Mouse (Mus musculus): ENCODE results near the gene Trim56. TPM values are rescaled to one million over a fixed set of nuclear protein-coding genes. Genes with fewer than 3 reads are reported as not detected.

The Trim56 gene
- total and polyA plus RNA-seq, 2 experiments: 4.3 to 9.3 TPM

- H3K4me3 ChIP-seq (ENCODE audit: insufficient read depth, low read depth, low read length): no peak overlapping the region
- H3K79me2 ChIP-seq (ENCODE audit: control insufficient read depth, insufficient read depth, low read length): no peaks in the 10 kb centered on the region
- no peaks in the 10 kb centered on the region for H3K36me3 ChIP-seq (ENCODE audit: control insufficient read depth, insufficient read depth, low read length)
- no peaks in the 10 kb centered on the region for H3K27me3 ChIP-seq (ENCODE audit: control insufficient read depth, insufficient read depth, low read length)
- peak overlapping the region; percentile 7; the same call in 1 of the 2 replicates for H3K27ac ChIP-seq (replicated peaks; ENCODE audit: insufficient read depth, low read depth, low read length)
- no peak overlapping the region for H3K9ac ChIP-seq (ENCODE audit: low read depth, low read length)
- TF ChIP-seq POLR2A (IDR thresholded peaks at IDR 0.05; ENCODE audit: extremely low read depth, insufficient read depth, low read length) (no peak), CTCF (IDR thresholded peaks at IDR 0.05; ENCODE audit: low read depth, low read length) (no peak)
- 77% methylated on average over 8 of the region's 8 CpGs for WGBS
- DNase-seq (ENCODE audit: extremely low read depth, low read depth, low spot score): no peak
- no peaks in the 10 kb centered on the region; the same call in 1 of the 2 replicates for H3K4me1 ChIP-seq (ENCODE audit: control insufficient read depth, insufficient read depth, low read length)
Measured at GRCm38 (mm10) chr5:137087410-137087809, 28.6 kb downstream of the Trim56 start.

- H3K36me3 ChIP-seq (ENCODE audit: control insufficient read depth, insufficient read depth, low read length): no peaks in the 10 kb centered on the region
- no peak overlapping the region for H3K4me3 ChIP-seq (ENCODE audit: insufficient read depth, low read depth, low read length)
- no peaks in the 10 kb centered on the region for H3K27me3 ChIP-seq (ENCODE audit: control insufficient read depth, insufficient read depth, low read length)
- H3K4me1 ChIP-seq (ENCODE audit: control insufficient read depth, insufficient read depth, low read length): no peaks in the 10 kb centered on the region; the same call in 1 of the 2 replicates
- H3K9ac ChIP-seq (ENCODE audit: low read depth, low read length): no peak overlapping the region
- H3K79me2 ChIP-seq (ENCODE audit: control insufficient read depth, insufficient read depth, low read length): no peaks in the 10 kb centered on the region
- 91% methylated on average over 3 of the region's 3 CpGs for WGBS
- TF ChIP-seq CTCF (IDR thresholded peaks at IDR 0.05; ENCODE audit: low read depth, low read length) (no peak), POLR2A (IDR thresholded peaks at IDR 0.05; ENCODE audit: extremely low read depth, insufficient read depth, low read length) (no peak)
- H3K27ac ChIP-seq (replicated peaks; ENCODE audit: insufficient read depth, low read depth, low read length): no peak overlapping the region
- DNase-seq (ENCODE audit: extremely low read depth, low read depth, low spot score): no peak
Measured at GRCm38 (mm10) chr5:137085731-137086130, 30.3 kb downstream of the Trim56 start.

GRCm38 (mm10) chr5:137085021-137085420 is 31.0 kb downstream of the Trim56 start:
- Histone ChIP-seq H3K79me2 (ENCODE audit: control insufficient read depth, insufficient read depth, low read length) (no peaks in the 10 kb centered on the region), H3K36me3 (ENCODE audit: control insufficient read depth, insufficient read depth, low read length) (no peaks in the 10 kb centered on the region), H3K4me3 (ENCODE audit: insufficient read depth, low read depth, low read length) (no peak overlapping the region), H3K27ac (replicated peaks; ENCODE audit: insufficient read depth, low read depth, low read length) (no peak overlapping the region), H3K27me3 (ENCODE audit: control insufficient read depth, insufficient read depth, low read length) (no peaks in the 10 kb centered on the region), H3K4me1 (ENCODE audit: control insufficient read depth, insufficient read depth, low read length) (no peaks in the 10 kb centered on the region; the same call in 1 of the 2 replicates), H3K9ac (ENCODE audit: low read depth, low read length) (no peak overlapping the region)
- TF ChIP-seq CTCF (IDR thresholded peaks at IDR 0.05; ENCODE audit: low read depth, low read length) (no peak), POLR2A (IDR thresholded peaks at IDR 0.05; ENCODE audit: extremely low read depth, insufficient read depth, low read length) (no peak)
- no peak for DNase-seq (ENCODE audit: extremely low read depth, low read depth, low spot score)
- WGBS: 79% methylated on average over 6 of the region's 6 CpGs

- Histone ChIP-seq H3K4me3 (ENCODE audit: insufficient read depth, low read depth, low read length) (no peak overlapping the region), H3K79me2 (ENCODE audit: control insufficient read depth, insufficient read depth, low read length) (no peaks in the 10 kb centered on the region), H3K4me1 (ENCODE audit: control insufficient read depth, insufficient read depth, low read length) (peaks cover 5% of the 10 kb centered on the region; the same call in 1 of the 2 replicates), H3K27ac (replicated peaks; ENCODE audit: insufficient read depth, low read depth, low read length) (no peak overlapping the region), H3K27me3 (ENCODE audit: control insufficient read depth, insufficient read depth, low read length) (no peaks in the 10 kb centered on the region), H3K36me3 (ENCODE audit: control insufficient read depth, insufficient read depth, low read length) (no peaks in the 10 kb centered on the region), H3K9ac (ENCODE audit: low read depth, low read length) (no peak overlapping the region)
- TF ChIP-seq POLR2A (IDR thresholded peaks at IDR 0.05; ENCODE audit: extremely low read depth, insufficient read depth, low read length) (no peak), CTCF (IDR thresholded peaks at IDR 0.05; ENCODE audit: low read depth, low read length) (no peak)
- DNase-seq (ENCODE audit: extremely low read depth, low read depth, low spot score): no peak
- WGBS: 92% methylated on average over 4 of the region's 4 CpGs
Measured at GRCm38 (mm10) chr5:137083051-137083450, 33.0 kb downstream of the Trim56 start.

GRCm38 (mm10) chr5:137079849-137080248 is 36.2 kb downstream of the Trim56 start:
- Histone ChIP-seq H3K4me1 (ENCODE audit: control insufficient read depth, insufficient read depth, low read length) (peaks cover 22% of the 10 kb centered on the region), H3K4me3 (ENCODE audit: insufficient read depth, low read depth, low read length) (no peak overlapping the region), H3K27me3 (ENCODE audit: control insufficient read depth, insufficient read depth, low read length) (no peaks in the 10 kb centered on the region), H3K9ac (ENCODE audit: low read depth, low read length) (no peak overlapping the region), H3K27ac (replicated peaks; ENCODE audit: insufficient read depth, low read depth, low read length) (no peak overlapping the region), H3K36me3 (ENCODE audit: control insufficient read depth, insufficient read depth, low read length) (no peaks in the 10 kb centered on the region), H3K79me2 (ENCODE audit: control insufficient read depth, insufficient read depth, low read length) (no peaks in the 10 kb centered on the region)
- DNase-seq (ENCODE audit: extremely low read depth, low read depth, low spot score): peak; percentile 42
- WGBS: 72% methylated on average over 5 of the region's 5 CpGs
- TF ChIP-seq CTCF (IDR thresholded peaks at IDR 0.05; ENCODE audit: low read depth, low read length): no peak
- TF ChIP-seq POLR2A (IDR thresholded peaks at IDR 0.05; ENCODE audit: extremely low read depth, insufficient read depth, low read length): no peak

GRCm38 (mm10) chr5:137078616-137079015 is 37.4 kb downstream of the Trim56 start:
- no peak overlapping the region for H3K4me3 ChIP-seq (ENCODE audit: insufficient read depth, low read depth, low read length)
- no peaks in the 10 kb centered on the region for H3K79me2 ChIP-seq (ENCODE audit: control insufficient read depth, insufficient read depth, low read length)
- no peak overlapping the region for H3K9ac ChIP-seq (ENCODE audit: low read depth, low read length)
- H3K36me3 ChIP-seq (ENCODE audit: control insufficient read depth, insufficient read depth, low read length): no peaks in the 10 kb centered on the region
- peaks cover 22% of the 10 kb centered on the region for H3K4me1 ChIP-seq (ENCODE audit: control insufficient read depth, insufficient read depth, low read length)
- no peaks in the 10 kb centered on the region for H3K27me3 ChIP-seq (ENCODE audit: control insufficient read depth, insufficient read depth, low read length)
- WGBS: 64% methylated on average over 6 of the region's 6 CpGs
- DNase-seq (ENCODE audit: extremely low read depth, low read depth, low spot score): peak; percentile 13
- TF ChIP-seq POLR2A (IDR thresholded peaks at IDR 0.05; ENCODE audit: extremely low read depth, insufficient read depth, low read length) (no peak), CTCF (IDR thresholded peaks at IDR 0.05; ENCODE audit: low read depth, low read length) (no peak)
- H3K27ac ChIP-seq (replicated peaks; ENCODE audit: insufficient read depth, low read depth, low read length): peak overlapping the region; percentile 16; the same call in 1 of the 2 replicates
